Comparison of ENCODE assay signal across 9 mouse cellular contexts in genomic region chr9:50495405-50496150, GRCm38 (mm10). TPM values are rescaled to one million over a fixed set of nuclear protein-coding genes. Genes with fewer than 3 reads are reported as not detected.
DNase-seq lines count a peak whose midpoint lies in the region; ATAC-seq lines count a peak whose summit lies in the region.
"Had no signal": no experiment of that assay in that cellular context is flagged by ENCODE, and none has a peak within 500 bp of the region (broad histone marks: within the 10 kb centered on the region; RNA-seq: fewer than 3 reads in every experiment).

No protein-coding gene starts in this region.

- DNase-seq in kidney, postnatal 14 days = no peak
- peak; percentile 18 for DNase-seq in brain, adult 2 months (ENCODE audit: low read depth, low spot score)
- DNase-seq in lung, postnatal 25 days (ENCODE audit: low spot score) = peak; percentile 51
- DNase-seq in right cerebral cortex, adult 18-20 months = no peak
- no peak for DNase-seq in limb, embryonic 10.5 days (ENCODE audit: low spot score)
- DNase-seq: layer of hippocampus, postnatal 36 days had no signal

- ATAC-seq in forebrain, embryonic 12.5 days (ENCODE audit: low FRiP score) = no peak
- no peak for ATAC-seq in forebrain, embryonic 15.5 days (replicated peaks)
- no peak for ATAC-seq in kidney, embryonic 16.5 days (ENCODE audit: low FRiP score, low TSS enrichment)

- H3K9me3 ChIP-seq in forebrain, embryonic 12.5 days = no peaks in the 10 kb centered on the region
- H3K9me3 ChIP-seq in forebrain, embryonic 15.5 days = no peaks in the 10 kb centered on the region
- H3K9me3 ChIP-seq in kidney, embryonic 16.5 days (ENCODE audit: low read length) = no peaks in the 10 kb centered on the region
- no peaks in the 10 kb centered on the region for H3K9me3 ChIP-seq in limb, embryonic 10.5 days (replicated peaks)

- peaks cover 12% of the 10 kb centered on the region for H3K4me1 ChIP-seq in forebrain, embryonic 12.5 days
- no peaks in the 10 kb centered on the region for H3K4me1 ChIP-seq in forebrain, embryonic 15.5 days
- H3K4me1 ChIP-seq in kidney, embryonic 16.5 days (ENCODE audit: insufficient read depth, low read length) = peaks cover 9% of the 10 kb centered on the region; the same call in 1 of the 2 replicates
- H3K4me1 ChIP-seq in limb, embryonic 10.5 days = peaks cover 29% of the 10 kb centered on the region

- H3K4me2 ChIP-seq in forebrain, embryonic 12.5 days = 0 out of 2 replicates have a peak overlapping the region, but pooled peaks have one; percentile 3
- no peak overlapping the region for H3K4me2 ChIP-seq in forebrain, embryonic 15.5 days (replicated peaks)
- H3K4me2 ChIP-seq in kidney, embryonic 16.5 days (replicated peaks; ENCODE audit: low read depth, low read length) = peak overlapping the region; percentile 26

- H3K27me3 ChIP-seq in forebrain, embryonic 12.5 days = no peaks in the 10 kb centered on the region
- no peaks in the 10 kb centered on the region for H3K27me3 ChIP-seq in forebrain, embryonic 15.5 days
- H3K27me3 ChIP-seq in kidney, embryonic 16.5 days (ENCODE audit: insufficient read depth, low read length) = no peaks in the 10 kb centered on the region
- no peaks in the 10 kb centered on the region for H3K27me3 ChIP-seq in limb, embryonic 10.5 days (ENCODE audit: low read depth, poor library complexity, severe bottlenecking)

- no peak overlapping the region for H3K9ac ChIP-seq in forebrain, embryonic 12.5 days
- no peak overlapping the region for H3K9ac ChIP-seq in forebrain, embryonic 15.5 days (replicated peaks)
- no peak overlapping the region for H3K9ac ChIP-seq in kidney, embryonic 16.5 days (replicated peaks; ENCODE audit: low read length)

- no peaks in the 10 kb centered on the region for H3K36me3 ChIP-seq in forebrain, embryonic 12.5 days (replicated peaks)
- no peaks in the 10 kb centered on the region for H3K36me3 ChIP-seq in forebrain, embryonic 15.5 days
- H3K36me3 ChIP-seq in kidney, embryonic 16.5 days (ENCODE audit: insufficient read depth, low read length) = no peaks in the 10 kb centered on the region
- H3K36me3 ChIP-seq in limb, embryonic 10.5 days = no peaks in the 10 kb centered on the region

- WGBS in forebrain, embryonic 12.5 days = 68% methylated on average over 10 of the region's 10 CpGs
- WGBS in forebrain, embryonic 15.5 days = 71% methylated on average over 10 of the region's 10 CpGs
- WGBS in kidney, embryonic 16.5 days = 64% methylated on average over 10 of the region's 10 CpGs
- 79% methylated on average over 10 of the region's 10 CpGs for WGBS in limb, embryonic 10.5 days

- no peak overlapping the region for H3K27ac ChIP-seq in forebrain, embryonic 12.5 days
- no peak overlapping the region for H3K27ac ChIP-seq in forebrain, embryonic 15.5 days (replicated peaks)
- no peak overlapping the region for H3K27ac ChIP-seq in kidney, embryonic 16.5 days (ENCODE audit: low read length)
- no peak overlapping the region; the same call in 1 of the 2 replicates for H3K27ac ChIP-seq in limb, embryonic 10.5 days

- no peak overlapping the region for H3K4me3 ChIP-seq in forebrain, embryonic 12.5 days (replicated peaks)
- no peak overlapping the region for H3K4me3 ChIP-seq in forebrain, embryonic 15.5 days
- peak overlapping the region; percentile 12; the same call in 1 of the 2 replicates for H3K4me3 ChIP-seq in kidney, embryonic 16.5 days (ENCODE audit: low read length)
- no peak overlapping the region for H3K4me3 ChIP-seq in limb, embryonic 10.5 days

RNA-seq across cellular contexts. Expression of gene Plet1, which starts 1.3 kb away (rescaled TPM):
- 0.36 TPM in 1 of 2 replicates, not detected in the other for polyA plus RNA-seq in forebrain, embryonic 12.5 days (2016; fragmentation: Nextera tagmentation; extraction: Ambion mirVana)
- 0.23 TPM in 1 of 2 replicates, not detected in the other for polyA plus RNA-seq in forebrain, embryonic 15.5 days (2015; fragmentation: Nextera tagmentation; extraction: Ambion mirVana)
- 36.9 and 37.1 TPM in 2 replicates for polyA plus RNA-seq in kidney, embryonic 16.5 days (2015; fragmentation: Nextera tagmentation; extraction: Ambion mirVana)
- 0.29 TPM in 1 of 2 replicates, not detected in the other for polyA plus RNA-seq in limb, embryonic 10.5 days (2016; fragmentation: Nextera tagmentation; extraction: Ambion mirVana)

RNA-seq across cellular contexts. Expression of gene Pts, which starts 32.9 kb away (rescaled TPM):
- polyA plus RNA-seq in forebrain, embryonic 12.5 days (2016; fragmentation: Nextera tagmentation; extraction: Ambion mirVana) = 95.4 and 96.2 TPM in 2 replicates
- 89.4 and 93.4 TPM in 2 replicates for polyA plus RNA-seq in forebrain, embryonic 15.5 days (2015; fragmentation: Nextera tagmentation; extraction: Ambion mirVana)
- 96.6 and 108 TPM in 2 replicates for polyA plus RNA-seq in kidney, embryonic 16.5 days (2015; fragmentation: Nextera tagmentation; extraction: Ambion mirVana)
- polyA plus RNA-seq in limb, embryonic 10.5 days (2016; fragmentation: Nextera tagmentation; extraction: Ambion mirVana) = 53.4 and 59.2 TPM in 2 replicates

RNA-seq across cellular contexts. Expression of gene Il18, which starts 59.0 kb away (rescaled TPM):
- 12.3 and 16.1 TPM in 2 replicates for polyA plus RNA-seq in forebrain, embryonic 12.5 days (2016; fragmentation: Nextera tagmentation; extraction: Ambion mirVana)
- polyA plus RNA-seq in forebrain, embryonic 15.5 days (2015; fragmentation: Nextera tagmentation; extraction: Ambion mirVana) = 12.6 and 16.5 TPM in 2 replicates
- 1.9 and 2.9 TPM in 2 replicates for polyA plus RNA-seq in kidney, embryonic 16.5 days (2015; fragmentation: Nextera tagmentation; extraction: Ambion mirVana)
- 0.50 TPM in 1 of 2 replicates, not detected in the other for polyA plus RNA-seq in limb, embryonic 10.5 days (2016; fragmentation: Nextera tagmentation; extraction: Ambion mirVana)

RNA-seq across cellular contexts. Expression of gene Bco2, which starts 59.4 kb away (rescaled TPM):
- 0.46 and 0.56 TPM in 2 replicates for polyA plus RNA-seq in forebrain, embryonic 12.5 days (2016; fragmentation: Nextera tagmentation; extraction: Ambion mirVana)
- 0.36 and 0.43 TPM in 2 replicates for polyA plus RNA-seq in forebrain, embryonic 15.5 days (2015; fragmentation: Nextera tagmentation; extraction: Ambion mirVana)
- polyA plus RNA-seq in kidney, embryonic 16.5 days (2015; fragmentation: Nextera tagmentation; extraction: Ambion mirVana) = 0.15 and 0.24 TPM in 2 replicates
- 0.06 TPM in 1 of 2 replicates, not detected in the other for polyA plus RNA-seq in limb, embryonic 10.5 days (2016; fragmentation: Nextera tagmentation; extraction: Ambion mirVana)

Comparison
In these comparisons a context has a peak if more than half of its experiments do, and no peak if none do; other contexts are left out.
1. DNase-seq: peak in brain, adult 2 months (single experiment) and lung, postnatal 25 days (single experiment); none in kidney, postnatal 14 days (single experiment), right cerebral cortex, adult 18-20 months (single experiment) and limb, embryonic 10.5 days (single experiment).
2. RNA of gene Plet1, which starts 1.3 kb away (polyA plus RNA-seq): 36.9 to 37.1 TPM in kidney, embryonic 16.5 days; 0.36 TPM in forebrain, embryonic 12.5 days, 0.29 TPM in limb, embryonic 10.5 days and 0.23 TPM in forebrain, embryonic 15.5 days; every median in the first group is over 10 times any median in the second.